Mouse (Mus musculus) retina, postnatal 1 day (tissue): ENCODE measurements around the gene Cntrob.
A peak's percentile ranks its signal among the peaks of the same experiment; 100 is the strongest.

Experiments
- DNase-seq: peaks from one replicate; pipeline ENCODE4 v3.0.0-alpha.2; 2012

The Cntrob gene

DNA sequence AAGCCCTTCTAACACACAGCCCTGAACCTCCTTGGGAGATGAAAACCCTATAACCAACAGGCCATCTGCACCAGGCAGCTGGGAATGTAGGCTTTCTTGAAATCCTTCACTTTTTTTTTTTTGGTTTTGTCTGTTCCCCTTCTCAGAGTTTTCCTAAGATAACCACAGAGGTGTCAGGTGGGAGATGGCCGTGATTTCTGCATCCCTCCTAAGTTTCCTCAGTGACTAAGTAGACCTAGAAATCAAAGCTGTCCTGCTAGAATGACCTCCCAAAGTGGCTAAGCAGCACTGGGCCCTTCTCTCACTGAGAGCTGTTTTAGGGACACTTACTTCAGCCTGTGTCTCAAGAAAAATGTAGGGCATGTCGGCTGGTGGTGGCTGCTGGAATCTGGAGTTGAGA is 25.8 kb downstream of the Cntrob start:
- no peak for DNase-seq

DNA sequence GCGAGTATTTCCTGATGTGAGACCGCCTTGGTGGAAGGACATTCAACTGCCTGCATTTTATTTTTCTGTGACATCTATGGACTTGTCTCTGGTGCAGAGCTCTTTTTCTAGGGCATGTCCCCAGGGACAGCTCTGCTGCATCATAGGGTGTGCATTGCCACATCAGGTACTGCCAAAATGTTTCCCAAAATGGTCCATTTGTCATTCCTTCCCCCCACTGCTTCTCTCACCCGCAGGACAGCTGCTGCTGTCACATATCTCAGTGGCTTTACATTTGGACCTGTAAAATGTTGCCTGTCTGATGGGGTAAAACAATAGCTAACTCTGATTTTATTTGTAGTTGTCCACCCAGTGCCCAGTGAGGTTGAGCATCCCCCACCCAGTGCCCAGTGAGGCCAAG is 28.3 kb downstream of the Cntrob start:
- DNase-seq: no peak

DNA sequence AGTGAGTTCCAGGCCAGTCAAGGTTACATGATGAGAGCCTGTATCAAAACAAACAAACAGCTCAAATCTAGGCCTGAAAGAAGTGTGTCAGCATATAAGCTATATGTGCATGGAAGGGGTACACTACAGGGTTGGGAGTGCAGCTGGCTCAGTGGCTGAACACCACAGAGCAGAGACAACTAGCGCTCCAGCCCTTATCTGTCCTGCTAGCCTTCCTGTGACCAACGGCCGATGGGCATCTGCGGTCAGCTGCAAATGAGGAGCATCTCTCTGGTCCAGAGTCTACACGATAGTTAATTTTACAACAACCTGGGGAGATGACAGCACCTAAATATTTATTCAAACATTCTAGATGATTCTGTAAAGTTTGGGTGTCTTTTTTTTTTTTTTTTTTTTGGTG is 32.5 kb downstream of the Cntrob start:
- DNase-seq: no peak

GRCm38 (mm10) chr11:69277267-69277666 is 46.3 kb downstream of the Cntrob start:
- no peak for DNase-seq

- DNase-seq: no peak
Observed at GRCm38 (mm10) chr11:69276081-69276480, 47.5 kb downstream of the Cntrob start.

DNA sequence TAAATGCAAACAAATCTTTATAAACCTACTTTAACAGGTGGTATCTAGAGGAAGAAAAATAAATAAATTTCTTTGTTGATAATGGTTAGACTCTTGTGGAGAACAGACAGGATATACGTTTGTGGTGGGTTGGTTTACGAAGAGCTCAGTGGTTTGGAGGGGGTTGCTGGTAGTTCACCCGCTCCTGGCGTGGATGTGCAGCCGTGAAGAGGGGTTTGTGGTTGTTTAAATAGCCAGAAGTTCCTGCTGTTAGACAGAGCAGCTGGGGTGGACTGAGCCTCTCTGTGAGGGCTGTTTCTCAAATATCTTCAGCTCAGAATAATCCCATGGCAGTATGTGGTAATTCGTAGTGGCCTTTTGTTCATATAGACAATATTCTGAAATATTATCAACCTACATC is 47.9 kb downstream of the Cntrob start:
- no peak for DNase-seq

- peak; percentile 85 for DNase-seq
Observed at GRCm38 (mm10) chr11:69272122-69272740, 51.3 kb downstream of the Cntrob start.

DNA sequence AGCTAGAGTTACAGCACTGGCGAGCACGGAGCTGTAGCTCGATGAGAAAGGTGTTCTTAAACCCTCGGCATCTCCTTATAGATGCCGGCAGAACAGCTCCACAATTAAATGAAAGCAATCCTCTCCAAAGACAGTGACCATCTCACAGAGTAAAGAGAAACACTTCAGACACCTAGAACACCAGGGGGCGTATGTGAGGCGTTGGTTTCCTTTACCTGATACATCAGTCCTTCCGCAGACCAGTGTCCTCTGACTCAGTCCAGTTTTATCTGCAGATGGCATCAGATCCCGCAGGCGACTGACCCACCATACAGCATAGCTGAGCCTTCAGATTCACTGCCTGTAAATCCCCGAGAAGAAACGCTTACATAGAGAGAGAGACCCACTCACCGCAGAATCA is 54.0 kb downstream of the Cntrob start:
- DNase-seq: peak; percentile 85

DNA sequence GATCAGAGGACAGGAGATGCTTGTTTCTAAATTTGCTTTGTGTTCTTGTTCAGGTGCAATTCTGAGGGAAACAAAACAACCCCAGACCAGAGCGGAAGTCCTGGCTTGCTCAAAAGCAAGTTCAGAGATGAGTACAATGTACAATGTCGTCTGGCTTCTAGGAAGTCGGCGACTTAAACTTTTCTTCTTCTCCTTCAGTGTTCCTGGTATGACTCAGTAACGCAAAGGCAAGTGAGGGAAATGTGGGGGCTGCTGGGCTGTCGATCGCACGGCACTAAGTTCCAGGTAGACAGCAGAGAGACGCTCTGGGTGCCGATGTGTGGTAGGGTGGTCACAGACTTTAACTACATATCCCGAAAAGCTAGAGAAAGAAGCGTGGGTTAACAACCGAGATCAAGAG is 55.5 kb downstream of the Cntrob start:
- no peak for DNase-seq

GRCm38 (mm10) chr11:69267341-69267740 is 56.2 kb downstream of the Cntrob start:
- DNase-seq: peak; percentile 76

DNA sequence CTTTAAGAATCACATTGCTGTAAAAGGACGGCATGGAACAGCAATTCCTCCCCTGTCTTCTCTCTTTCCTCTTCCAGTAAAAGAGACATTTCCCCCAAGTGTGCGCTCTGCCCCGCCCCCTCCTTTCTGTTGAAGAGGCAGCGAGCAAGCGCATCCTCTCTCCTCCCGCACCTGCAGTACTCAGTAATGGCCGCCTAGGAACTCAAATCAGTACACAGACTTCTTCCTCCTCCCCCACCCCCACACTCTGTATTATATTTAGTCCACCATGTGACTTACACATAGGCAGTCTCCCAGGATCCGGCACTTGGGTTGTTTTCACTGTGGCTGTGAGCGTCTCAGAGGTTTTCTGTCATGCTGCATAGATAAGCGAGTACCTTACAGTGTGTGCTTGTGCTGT is 57.3 kb downstream of the Cntrob start:
- DNase-seq: peak; percentile 70

DNA sequence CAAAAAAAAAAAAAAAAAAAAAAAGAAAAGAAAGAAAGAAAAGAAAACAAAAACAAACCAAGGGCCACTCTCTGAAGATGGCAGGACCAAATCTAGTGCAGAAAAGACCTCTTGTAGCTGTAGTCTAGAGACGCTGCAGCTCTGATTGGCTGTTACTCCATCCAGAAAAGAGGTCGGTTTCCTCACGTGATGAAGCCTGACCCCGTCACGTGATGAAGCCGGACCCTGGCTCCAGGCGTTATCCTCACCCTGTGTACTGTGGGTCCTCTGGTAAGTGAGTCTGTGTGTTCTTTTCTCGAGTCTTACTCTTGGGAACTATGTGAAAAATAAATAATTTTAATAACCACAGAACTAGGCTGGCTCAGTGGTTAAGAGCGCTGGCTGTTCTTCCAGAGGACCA is 58.2 kb downstream of the Cntrob start:
- DNase-seq: peak; percentile 16

DNA sequence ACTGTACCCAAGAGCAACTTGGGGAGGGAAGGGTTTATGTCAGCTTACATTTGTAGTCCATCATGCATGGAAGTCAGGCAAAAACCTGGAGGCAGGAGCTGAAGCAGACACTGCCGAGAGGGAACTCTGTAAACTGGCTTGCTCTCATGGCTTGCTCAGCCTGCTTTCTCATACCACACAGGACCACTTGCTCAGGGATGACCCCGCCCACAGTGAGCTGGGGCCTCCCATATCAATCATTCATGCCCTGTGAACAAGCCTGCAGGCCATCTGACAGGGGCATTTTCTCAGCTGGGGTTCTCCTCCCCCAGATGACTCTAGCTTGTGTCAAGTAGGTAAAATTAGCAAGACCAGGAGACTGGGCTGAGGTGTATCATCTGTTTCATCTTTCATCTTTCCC is 59.3 kb downstream of the Cntrob start:
- no peak for DNase-seq

DNA sequence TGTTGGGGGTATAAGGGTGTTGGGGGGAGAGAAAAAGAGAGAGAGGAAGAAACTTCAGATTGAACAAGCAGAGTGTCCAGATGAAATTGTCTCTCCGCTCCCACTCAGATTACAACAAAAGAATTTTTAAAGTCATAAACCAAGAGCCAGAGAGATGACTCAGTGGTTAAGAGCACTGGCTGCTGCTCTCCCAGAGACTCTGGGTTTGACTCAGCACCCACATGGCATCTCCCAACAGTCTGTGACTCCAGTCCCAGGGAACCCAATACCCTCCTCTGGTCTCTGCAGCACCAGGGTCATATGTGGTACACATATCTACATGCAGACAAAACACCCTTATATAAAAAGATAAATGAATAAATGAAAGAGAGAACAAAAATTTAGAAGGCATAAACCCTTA is 63.5 kb downstream of the Cntrob start:
- no peak for DNase-seq

DNA sequence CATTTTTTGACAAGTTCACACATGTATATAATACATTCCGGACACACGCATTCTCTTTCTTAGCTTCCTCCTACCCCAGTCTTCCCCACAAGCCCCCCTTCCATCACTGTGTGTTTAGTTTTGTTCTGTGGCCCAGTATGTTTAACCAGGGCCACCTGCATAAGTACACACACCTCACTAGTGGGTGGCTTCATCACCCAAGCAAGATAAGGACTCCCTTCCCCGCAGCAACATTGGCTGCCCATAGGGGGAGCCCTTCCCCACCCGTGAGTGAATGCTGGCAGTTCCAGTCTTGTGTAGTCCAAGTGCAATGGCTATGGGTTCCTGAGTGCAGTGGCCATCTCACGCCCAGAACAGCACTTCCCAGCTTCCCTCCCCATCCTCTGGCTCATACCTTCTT is 65.3 kb downstream of the Cntrob start:
- peak; percentile 73 for DNase-seq

DNA sequence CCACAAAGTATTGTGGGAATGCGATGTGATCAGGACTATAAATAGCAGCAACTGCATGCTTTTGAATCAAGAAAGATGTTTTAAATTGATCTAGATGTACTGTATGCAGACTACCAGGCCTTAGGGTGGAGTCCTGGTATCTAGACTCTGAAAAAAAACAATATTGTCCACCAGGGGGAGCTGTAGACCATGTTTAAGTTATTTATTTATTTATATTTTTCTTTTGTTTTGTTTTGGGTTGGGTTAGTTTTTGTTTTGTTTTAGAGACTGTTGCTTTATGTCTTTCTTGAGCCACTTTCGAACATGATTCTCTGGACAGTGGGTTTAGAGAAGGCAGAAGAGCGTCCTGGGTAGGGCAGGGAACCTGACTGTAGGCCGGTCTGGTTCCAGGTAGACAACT is 65.8 kb downstream of the Cntrob start:
- DNase-seq: peak; percentile 77

- DNase-seq: no peak
Observed at GRCm38 (mm10) chr11:69257072-69257471, 66.5 kb downstream of the Cntrob start.

DNA sequence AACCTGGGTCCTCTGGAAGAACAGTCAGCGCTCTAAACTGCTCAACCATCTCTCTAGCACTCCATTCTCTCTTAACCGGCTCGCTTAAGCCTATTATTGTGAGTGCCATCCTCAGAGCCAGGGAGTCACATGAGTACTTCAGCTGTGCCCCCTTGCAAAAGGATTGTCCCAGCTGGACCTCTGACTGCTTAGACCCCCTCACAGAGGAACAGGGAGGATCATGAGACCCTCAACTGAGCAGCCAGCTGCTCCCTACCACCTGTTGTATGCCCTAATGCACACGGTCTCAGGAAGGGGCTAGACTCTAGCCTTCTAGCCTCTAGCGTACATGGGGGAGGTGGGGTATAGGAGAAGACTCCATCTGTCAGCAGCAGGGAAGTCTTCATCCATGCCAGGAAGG is 68.8 kb downstream of the Cntrob start:
- DNase-seq: peak; percentile 70

DNA sequence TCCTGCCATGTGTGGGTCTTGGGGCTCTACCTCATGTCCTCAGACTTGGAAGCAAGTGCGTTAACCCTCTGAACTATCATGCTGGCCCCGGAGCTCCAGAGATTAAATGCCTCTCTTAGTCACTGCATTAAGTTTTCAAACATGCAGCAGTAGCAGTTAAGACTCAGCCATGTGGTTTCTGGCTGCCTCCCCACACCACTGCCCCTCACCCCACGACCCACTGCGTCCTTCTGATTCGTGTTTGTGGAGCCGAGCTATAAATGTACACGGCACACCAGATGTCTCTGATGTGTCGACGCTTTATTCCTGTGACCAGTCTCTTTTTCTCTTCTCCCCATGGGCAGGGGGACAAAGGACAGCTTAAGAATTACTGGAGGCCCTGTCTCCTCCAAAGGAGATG is 70.4 kb downstream of the Cntrob start:
- peak; percentile 14 for DNase-seq

GRCm38 (mm10) chr11:69251953-69252352 is 71.6 kb downstream of the Cntrob start:
- DNase-seq: no peak

GRCm38 (mm10) chr11:69251135-69251842 is 72.3 kb downstream of the Cntrob start:
- no peak for DNase-seq

DNA sequence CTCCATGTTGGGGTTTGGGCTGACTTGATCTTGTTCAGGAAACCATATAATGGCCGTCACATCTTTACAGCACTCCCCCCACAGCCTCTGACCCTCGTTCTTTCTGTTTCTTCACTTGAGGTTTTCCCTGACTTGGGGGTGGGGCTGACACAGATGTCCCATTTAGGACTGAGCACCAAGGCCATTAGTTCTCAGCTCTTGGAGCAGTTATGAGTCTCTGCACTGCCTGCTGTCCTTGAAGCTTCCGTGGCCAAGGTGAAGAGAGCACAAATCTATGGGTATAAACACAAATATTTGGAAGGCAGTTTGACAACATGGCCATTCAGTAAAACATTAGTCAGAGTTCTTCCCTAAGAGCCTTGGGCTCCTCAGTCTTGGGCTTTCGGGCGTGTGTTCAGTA is 73.5 kb downstream of the Cntrob start:
- DNase-seq: no peak
